Mouse (Mus musculus): ENCODE measurements at regions not wholly inside any gene's neighbourhood (a gene's known extent, or its start where the extent isn't known, plus 50 kb on each side); places are given as distances from the start of the nearest gene placed in this dataset.
A peak's percentile ranks its signal among the peaks of the same experiment; 100 is the strongest.
"Not testable (repeated sequence)": the region's sequence is repeated elsewhere in the genome, so short reads cannot be mapped to it uniquely, and the experiment has no call there.

GRCm38 (mm10) chrY:4150031-4150430 lies 378.6 kb downstream of the Gm3376 start:
- peak; percentile 51; the same call in 1 of the 2 replicates for ATAC-seq (ENCODE audit: extremely low read depth, insufficient number of reproducible peaks, low FRiP score, poor library complexity, severe bottlenecking)

- ATAC-seq (ENCODE audit: extremely low read depth, insufficient number of reproducible peaks, low FRiP score, poor library complexity, severe bottlenecking): not testable (repeated sequence)
Measured at GRCm38 (mm10) chrY:4150681-4151080, 379.2 kb downstream of the Gm3376 start.

- ATAC-seq (ENCODE audit: extremely low read depth, insufficient number of reproducible peaks, low FRiP score, poor library complexity, severe bottlenecking): not testable (repeated sequence)
Measured at GRCm38 (mm10) chrY:4152998-4153397, 381.5 kb downstream of the Gm3376 start.

GRCm38 (mm10) chrY:4160371-4160770 lies 388.9 kb downstream of the Gm3376 start:
- no peak for ATAC-seq (ENCODE audit: extremely low read depth, insufficient number of reproducible peaks, low FRiP score, poor library complexity, severe bottlenecking)

All from neutrophil, adult 5-6 weeks (primary cell).